Mouse (Mus musculus) kidney, adult 8-10 months (tissue): ENCODE measurements around the gene Ppt1.
"Not testable (repeated sequence)": the region's sequence is repeated elsewhere in the genome, so short reads cannot be mapped to it uniquely, and the experiment has no call there.

ENCODE experiments used
- DNase-seq, 2 experiments: peaks; one replicate each; pipeline ENCODE4 v3.0.0; 2022

The Ppt1 gene

DNA sequence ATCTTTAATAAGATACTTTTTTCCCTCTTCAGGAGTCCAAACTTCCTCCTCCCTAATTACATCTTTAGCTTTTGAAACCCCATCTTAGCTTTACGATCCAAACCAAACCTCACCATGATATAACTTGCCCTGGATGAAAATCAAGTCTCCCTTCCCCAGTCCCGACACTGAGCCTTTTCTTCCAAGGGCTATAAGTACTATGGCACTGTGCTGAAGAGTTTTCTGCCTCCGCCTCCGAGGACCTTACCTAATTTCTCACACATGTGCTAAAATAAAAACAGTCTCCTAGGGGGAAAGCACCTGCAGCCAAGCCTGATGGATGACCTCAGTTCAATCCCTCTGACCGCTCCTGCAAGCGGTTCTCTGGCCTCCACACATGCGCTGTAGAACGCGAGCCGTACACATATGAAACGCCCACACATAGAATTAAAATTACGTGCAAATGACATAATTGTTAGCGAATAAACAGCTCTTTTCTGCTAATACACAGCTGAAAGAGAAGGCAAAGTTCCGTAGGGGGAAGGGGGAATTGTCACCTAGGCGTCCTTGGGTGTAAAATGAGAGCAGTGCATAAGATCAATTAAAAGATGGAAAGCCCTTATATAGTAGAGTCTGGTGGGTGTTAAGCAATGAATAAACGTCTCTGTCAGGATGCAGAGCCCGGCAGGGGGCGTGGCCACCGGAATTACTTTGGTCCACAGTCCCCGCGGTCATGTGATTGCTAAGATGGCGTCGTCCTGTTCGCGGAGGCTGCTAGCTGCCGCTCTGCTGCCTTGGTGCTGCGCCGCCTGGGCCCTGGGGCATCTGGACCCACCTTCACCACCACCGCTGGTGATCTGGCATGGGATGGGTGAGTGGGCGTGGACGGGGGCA, at the start of gene Ppt1:
Gene Ppt1, plus strand, starts transcription at position 713 of the 873 bp plus-strand sequence.
- peak; percentile 78 to 90 for DNase-seq

DNA sequence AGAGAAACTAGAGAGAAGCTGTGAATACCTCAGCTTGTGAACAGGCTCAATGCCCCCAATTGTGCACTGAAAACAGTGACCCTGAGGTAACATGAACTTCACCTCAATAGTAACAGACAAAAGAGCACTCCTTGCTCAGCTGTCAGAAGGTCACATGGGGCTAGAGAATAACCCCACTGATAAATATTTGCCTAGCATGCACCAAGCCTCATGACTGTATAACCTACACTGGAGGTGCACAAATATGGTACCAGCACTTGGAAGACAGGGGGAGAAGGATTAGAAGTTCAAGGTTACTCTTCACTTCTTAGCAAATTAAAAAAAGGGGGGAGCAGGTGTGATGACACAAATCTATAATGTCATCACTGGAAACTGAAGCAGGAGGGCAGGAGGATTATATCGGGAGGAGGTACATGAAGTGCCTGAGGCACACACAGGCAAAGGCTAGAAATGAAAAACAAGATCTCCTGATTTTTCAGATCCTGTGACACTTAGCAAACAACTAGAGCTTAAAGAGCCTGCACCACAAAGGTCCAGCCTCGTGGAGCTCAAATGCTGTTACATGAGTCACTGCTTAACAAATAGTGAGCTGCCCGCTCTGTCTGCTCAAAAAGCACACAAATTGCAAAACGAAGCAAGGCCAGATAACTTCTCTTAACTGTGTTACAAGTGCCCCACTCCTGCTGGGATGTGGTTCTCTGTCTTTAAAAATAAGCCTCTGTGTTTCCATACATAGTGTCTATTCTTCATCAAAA, 46.5 kb upstream of the Ppt1 start:
- DNase-seq: no peak

DNA sequence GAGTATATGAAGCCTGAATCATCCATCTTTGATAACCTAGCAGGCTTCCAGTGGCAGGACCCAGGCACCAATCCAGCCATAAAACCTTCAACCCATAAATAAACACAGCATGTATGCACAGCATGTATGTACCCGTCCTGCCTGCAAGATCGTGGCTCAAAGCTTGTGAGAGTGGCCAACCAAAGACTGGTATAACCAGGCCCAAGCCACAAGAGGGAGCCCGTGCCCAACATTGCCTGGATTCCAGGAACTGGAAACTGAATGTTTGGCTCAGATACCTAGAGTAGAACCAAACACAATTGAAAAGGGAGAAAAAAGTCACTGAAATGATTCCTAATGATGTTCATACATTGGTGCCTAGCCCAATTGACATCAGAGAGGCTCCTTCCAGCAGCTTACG, 27.9 kb upstream of the Ppt1 start:
- peak; percentile 26 to 70 for DNase-seq

DNA sequence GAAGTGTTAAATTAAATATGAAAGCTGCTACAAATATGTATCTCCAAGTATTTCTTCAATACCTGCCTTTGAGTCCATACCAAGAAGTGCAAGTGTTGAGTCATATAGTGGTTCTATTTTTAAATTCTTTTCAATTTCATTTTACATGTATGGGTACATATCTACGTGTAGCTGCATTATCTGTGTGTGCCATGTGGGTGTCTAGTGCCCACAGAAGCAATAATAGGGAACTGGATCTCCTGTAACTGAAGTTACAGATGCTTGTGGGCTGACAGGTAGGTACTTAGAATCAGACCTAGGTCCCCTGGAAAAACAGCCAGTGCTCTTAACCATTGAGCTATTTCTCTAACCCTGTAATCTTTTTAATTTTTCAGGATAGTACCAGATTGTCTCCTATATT, 24.9 kb upstream of the Ppt1 start:
- no peak for DNase-seq

DNA sequence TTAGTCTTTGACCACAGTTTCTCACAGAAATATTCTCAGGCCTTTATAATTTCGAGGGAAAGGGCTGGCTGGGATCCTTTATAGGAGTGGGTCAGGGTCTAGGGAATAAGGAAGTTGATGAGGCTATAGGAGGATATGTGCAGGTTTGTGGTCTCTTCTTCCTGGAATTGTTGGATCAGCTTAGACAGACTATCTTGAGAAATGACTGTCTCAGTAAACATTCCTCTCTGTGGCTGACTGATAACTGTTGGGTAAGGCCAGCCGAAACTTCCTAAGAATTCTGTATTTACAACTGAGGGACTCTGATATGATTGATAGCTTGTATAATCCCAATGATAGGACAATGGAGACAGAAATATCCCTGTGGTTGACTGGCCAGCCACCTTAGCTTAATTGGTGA, 24.2 kb upstream of the Ppt1 start:
- no peak for DNase-seq

DNA sequence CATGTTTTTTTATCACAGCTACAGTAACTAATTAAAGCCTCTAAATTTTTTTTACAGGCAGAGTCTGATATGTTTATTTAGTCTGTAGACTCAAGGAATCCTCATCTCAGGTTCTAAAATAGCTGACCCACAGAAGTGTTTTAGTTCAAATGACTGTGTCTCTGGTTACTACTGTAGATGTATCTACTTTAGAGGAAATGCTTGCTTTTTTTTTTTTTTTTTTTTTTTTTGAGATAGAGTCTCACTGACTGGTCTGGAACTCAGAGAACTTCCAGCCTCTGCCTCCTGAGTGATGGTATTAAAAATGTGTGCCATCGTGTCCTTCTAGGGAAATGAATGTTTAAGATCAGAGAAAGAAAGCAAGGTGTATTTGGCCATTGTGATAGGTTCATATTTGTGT, 19.8 kb upstream of the Ppt1 start:
- DNase-seq: no peak

DNA sequence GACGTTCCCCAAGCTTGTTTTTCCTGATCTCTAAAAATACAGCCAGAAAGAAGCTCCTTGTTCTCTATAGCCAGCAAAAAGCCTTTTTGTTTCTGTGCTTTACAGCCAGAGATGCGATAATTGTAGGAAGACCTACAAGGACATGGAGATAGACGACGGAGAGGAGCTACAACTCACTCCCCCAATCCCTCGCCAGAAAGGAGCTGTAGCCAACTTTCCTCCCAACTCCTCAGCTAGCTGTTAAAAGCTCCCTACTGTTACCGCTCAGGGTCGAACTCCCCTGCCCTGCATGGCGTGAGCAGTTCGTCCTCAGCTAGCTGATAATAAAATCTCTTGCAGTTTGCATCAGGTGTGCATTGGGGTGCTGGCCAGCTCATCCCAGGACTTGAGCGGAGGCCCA, 15.1 kb upstream of the Ppt1 start:
- not testable (repeated sequence) for DNase-seq

DNA sequence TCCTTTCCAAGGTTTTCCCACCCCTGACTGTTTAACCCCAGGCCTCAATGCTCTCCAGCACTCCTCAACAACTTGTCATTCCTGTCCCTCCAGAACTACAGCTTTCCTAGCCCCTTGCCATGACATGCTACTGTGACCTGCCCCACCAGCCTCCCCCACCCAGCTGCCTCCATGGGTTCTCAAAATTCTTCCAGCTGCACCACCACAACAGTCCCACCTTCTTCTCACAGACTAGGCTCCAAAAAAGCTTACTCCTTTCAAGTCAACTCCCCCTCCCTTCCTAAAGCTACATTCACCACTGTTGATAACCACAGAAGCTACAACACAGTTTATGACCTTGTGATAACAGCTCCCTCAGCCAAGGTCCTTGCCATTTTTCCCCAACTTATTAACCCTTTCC, 8.4 kb upstream of the Ppt1 start:
- DNase-seq: no peak

DNA sequence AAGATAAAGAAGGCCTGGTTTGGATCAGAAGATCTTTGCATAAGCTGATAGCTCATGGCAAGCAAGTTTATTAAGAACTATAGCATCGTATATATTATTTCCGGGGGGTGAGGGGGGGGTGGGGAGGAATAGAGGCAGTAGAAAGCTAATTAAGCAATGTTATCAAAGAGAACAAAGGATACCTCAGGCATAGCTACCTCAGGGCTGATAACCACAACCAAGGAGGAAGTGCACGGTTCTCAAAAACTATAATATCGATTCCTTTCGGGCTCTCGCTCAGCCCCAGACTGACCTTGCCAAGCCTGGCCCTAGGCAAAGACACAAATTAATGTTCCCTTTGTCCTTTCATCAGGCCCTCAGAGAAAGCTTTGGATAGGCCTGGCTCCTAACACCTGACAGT, 6.7 kb upstream of the Ppt1 start:
- DNase-seq: no peak

DNA sequence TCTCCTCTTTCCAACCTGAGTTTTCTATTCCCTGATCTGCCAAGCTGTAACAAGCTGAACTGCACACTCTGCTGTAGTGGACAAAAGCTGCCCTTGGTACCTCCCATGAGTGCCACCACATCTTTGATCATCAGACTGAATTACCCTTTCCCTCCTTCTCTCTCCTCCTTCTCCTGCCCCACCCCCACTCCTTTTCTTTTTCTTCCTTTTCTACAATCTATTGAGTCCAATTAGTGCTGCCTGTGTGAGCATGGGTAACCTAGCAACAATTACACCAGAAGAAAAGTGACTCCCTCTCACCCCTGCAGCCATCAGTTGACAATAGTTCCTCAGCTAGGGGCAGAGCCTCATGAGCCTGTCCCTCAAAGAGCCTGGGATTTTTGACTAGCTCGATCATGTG, 4.2 kb upstream of the Ppt1 start:
- DNase-seq: no peak

DNA sequence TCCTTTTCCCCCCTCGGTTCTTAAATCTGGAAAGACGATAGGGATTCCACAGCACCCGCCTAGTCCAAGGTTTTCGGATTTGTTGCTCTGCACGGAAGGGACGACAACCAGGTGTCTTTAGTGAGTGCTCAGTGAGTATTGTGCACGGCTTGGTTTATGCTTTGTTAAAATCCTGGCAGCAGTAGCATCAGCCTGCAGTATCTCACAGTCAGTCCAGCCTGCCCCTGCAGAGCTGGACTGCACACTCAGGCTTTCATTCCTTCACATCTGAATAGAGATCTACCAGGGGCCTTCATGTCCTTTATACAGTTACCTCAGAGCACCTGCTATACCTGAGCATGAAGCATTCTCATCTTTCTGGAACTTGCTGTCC, 347 bp downstream of the Ppt1 start:
- no peak for DNase-seq

DNA sequence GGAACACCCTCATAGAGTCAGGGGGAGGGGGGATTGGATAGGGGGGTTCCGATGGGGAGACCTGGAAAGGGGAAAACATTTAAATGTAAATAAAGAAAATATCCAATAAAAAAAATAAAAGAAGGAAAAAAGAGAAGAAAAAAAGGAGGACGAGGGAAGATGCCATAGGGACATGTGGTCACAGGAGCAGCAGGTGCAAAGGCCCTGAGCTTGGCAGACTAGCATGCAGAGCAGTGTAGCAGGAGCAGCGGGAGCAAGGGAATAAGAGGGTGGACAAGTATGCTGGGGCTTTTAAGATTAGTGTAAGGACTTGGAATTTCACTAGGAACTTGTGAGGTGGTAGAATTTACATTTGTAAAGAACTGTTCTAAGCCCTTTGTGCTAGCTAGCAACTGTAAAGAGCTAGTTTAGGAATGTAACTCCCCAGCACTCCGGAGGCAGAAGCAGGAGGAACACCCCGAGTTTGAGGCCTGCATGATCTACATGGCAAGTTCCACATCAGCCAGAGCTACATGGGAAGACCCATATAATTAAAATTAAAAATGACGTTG, 1.2 kb downstream of the Ppt1 start:
- no peak for DNase-seq

DNA sequence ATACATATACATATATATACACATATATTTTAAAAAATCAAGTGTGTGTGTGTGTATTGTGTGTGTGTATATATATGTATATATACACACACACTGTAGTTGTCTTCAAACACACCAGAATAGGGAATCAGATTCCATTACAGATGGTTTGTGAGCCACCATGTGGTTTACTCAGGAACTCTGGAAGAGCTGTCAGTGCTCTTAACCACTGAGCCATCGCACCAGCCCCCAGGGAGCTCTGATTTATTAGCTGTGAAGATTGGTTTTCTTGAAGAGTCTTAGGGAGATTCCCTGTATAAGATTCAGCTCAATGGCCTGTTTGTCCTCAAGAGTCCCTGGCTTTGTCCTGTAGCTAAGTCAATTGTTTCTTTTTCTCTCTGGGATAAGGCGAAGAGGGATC, 2.0 kb downstream of the Ppt1 start:
- no peak for DNase-seq

DNA sequence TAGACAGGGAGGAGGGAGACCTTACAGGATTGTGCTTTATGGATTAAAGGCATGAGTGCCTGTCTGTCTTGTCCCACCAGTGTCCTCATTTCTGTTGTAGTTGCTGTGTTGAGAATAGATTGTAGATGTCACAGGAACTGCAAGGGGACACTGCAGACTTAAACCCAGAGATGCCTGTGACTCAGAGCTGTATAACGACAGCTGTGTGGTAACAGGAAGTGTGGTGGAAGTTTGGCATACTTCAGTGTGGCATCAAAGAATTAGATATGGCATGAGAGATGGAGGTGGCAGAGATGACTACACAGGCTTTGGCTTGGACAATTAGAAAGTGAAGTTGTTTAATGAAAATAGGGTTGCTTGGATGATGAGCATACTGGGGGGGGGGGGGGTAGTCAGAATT, 2.4 kb downstream of the Ppt1 start:
- DNase-seq: no peak

DNA sequence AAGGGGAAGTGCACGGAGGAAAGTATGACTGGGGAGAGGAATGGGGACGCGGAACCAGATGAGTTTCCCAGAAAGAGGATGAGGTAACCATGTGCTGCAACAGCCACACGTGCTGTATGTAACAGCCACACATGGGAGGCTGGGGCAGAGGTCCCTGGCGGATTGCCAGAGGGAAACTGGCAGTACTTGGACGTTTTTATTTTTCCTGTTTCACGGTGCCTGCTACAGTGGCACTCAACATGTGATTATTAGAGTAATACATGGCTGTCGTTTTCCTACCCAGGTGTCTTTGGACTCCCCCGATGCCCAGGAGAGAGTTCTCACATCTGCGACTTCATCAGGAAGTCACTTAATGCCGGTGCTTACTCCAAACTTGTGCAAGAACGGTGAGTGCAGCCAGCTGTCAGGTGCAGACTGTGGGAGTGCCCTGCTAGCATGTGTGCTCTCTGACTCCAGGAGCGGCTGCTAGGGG, 12.1 kb downstream of the Ppt1 start:
- peak in 1 of 2 experiments; percentile 14 for DNase-seq

DNA sequence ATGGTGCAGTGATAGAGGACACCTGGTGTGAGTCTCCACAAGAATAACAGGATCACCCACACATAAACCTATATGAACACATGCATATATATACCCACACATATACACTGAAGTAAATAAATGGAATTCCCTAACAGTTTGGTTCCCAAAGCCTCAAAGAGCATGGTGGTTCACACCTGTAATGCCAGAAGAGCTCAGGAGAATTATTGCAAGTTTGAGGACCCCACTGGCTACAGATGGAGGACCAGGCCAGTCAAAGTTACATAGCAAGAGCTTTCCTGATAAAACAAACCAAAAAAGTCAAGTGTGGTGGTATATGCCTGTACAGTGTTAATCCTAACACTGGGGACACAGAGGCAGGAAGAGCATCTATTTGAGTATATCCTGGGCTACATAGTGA, 15.5 kb downstream of the Ppt1 start:
- DNase-seq: no peak

DNA sequence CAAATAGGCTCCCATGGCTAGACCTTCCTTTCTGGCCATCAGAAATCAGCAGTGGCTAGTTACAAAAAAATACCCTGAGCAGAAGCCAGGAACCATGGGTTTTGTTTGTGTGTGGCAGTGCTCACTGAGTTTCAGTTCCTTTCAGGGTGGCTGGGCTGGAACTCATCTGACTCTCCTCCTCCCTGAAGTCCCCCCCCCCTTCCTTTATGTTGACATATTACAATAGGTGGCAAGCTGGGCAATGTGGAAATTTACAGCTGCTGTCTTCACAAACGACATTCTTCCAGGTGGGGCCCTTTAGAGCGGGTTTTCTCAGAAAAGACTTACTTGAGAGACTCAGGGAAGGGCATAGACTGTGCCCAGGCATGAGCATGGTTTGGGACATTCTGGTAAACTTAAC, 17.6 kb downstream of the Ppt1 start:
- DNase-seq: no peak

DNA sequence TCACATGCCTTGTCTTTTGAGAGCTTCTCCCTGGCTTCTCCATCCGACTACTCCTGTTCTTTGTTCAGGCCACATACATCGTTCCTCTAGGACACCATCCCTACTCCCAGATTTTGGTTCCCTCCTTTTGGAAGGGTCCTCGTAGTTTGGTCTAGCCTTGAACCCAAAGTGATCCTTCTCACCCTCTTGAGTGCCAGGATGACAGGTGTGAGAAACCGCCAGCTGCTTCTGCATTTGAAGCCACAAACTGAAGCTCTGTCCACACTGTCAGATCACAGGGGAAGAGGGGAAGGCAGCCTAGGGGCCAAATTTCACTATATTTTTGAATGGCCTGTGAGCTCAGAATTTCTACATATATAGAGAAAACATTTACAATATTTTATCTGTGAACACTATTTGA, 18.7 kb downstream of the Ppt1 start:
- DNase-seq: no peak

DNA sequence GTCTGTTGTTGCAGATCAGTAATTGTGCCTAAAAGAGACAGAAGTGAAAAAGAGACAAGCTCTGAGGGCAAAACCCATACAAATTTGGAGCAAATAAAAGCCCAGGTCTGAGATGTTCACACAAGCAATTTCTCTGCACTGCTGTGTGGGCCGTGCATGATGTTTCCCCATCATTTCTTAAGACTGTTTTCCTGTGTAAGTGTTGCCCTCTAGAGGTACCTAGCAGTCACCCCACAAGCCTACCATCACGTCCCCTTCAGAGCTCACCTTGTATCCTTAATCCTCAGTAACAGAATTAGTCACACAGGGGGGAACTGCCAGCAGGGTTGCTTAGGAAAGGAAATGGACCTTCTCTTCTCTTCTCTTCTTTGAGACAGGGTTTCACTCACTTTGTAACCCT, 21.9 kb downstream of the Ppt1 start:
- no peak for DNase-seq

DNA sequence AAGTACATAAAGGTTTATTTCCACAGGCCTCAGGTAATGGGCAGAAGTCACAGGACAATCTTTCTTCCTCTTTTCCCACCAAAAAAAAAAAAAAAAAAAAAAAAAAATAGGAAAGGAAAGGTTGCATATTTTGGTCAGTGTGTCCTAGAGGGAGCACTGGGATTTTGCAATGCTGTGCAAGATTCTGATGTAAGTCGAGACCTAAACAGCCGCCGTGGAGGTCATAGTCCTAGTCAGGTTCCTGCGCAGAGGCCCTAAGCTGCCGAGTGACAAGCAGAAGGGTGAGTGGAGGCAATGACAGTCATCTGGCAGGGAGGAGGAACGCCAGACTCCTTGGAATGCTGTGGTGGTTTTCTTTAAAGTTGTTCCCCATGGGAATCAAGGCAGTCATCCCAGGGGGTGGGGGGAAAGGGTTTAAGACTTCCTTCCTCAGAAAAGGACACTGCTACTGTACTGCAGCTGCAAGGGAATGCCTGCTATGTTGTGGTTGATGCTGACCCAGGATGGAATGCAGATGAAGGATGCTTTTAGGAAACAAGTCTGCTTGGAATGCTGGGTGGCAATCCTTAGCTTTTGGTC, 23.1 kb downstream of the Ppt1 start:
- DNase-seq: no peak

DNA sequence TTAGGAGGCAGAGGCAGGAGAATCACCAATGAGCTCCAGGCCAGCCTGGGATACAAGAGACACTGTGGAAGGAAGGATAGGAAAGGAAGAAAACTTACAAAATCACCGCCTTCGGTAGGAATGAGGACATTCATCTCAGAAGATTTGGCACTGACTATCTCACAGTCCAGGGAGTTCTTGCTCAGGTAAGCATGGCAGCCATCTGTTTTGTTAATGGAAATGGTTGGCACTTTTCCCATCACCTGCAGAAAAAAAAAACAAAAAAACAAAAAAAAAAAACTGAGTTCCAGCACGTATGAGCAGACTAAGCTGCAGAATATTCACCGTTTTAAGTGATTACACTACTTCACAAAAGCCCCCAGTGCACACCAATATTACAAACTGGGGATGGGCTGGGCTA, 25.8 kb downstream of the Ppt1 start:
- DNase-seq: no peak

DNA sequence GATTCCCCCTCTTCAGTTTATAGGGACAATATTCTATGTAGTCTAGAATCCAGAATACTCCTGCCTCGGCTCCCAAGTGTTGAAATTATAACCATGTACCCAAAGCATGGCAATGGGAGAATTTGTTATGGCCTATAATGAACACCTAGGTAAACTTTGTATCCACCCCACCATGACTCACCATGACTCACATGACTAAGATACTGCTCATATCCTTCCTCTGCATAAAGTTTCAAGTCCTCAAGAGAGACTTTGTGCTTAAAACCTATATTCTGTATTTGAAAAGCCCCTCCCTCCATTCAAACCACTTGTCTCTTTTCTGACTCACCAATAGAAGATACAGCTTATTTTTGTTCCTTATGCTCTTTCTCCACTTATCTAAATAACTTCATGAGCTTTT, 32.0 kb downstream of the Ppt1 start:
- no peak for DNase-seq

DNA sequence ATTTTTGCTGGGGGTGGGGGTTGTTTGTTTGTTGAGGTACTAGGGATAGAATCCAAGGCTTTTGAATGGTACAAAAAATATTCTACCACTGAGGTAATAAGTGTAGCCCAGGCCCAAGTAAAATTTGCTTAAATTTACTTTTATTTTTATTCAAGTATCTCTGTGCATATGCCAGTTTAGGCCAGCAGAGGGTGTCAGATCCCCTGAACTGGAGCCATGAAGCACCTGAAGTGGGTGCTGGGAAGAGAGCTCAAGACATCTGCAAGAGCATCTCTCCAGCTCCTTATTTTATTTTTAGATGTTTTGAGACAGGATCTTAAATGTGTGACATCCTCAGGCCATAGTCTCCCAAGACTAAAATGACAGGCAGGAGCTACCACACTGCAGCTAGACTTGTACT, 34.0 kb downstream of the Ppt1 start:
- peak in 1 of 2 experiments; percentile 46 for DNase-seq

DNA sequence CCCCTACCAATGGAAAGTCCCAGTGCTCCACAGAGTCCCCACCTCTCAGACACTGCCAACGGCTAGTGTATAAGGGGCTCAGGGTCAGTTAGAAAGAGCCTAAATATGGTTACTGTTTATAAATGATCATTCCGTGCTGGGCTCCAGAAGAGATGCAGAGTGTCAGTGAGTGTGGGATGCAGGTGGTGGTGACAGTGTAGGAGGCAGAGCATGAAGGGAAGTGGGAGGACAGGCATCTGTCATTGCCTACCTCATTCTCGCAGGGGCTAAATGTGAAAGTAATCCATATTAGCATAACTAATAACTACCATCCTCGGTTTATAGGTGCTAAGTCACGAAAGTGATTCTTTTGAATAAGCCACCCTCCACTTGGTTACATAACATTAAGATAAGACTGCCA, 34.7 kb downstream of the Ppt1 start:
- no peak for DNase-seq
